ENCODE assay signal across 37 mouse cellular contexts in genomic region chr19:46631637-46632036, GRCm38 (mm10). TPM values are rescaled to one million over a fixed set of nuclear protein-coding genes. Genes with fewer than 3 reads are reported as not detected.
"Had no signal": no experiment of that assay in that cellular context is flagged by ENCODE, and none has a peak within 500 bp of the region (broad histone marks: within the 10 kb centered on the region; RNA-seq: fewer than 3 reads in every experiment).

No protein-coding gene starts in this region.

- H3K27ac ChIP-seq: heart, embryonic 13.5 days; heart, embryonic 15.5 days; hindbrain, embryonic 10.5 days; hindbrain, embryonic 12.5 days; hindbrain, embryonic 13.5 days; hindbrain, embryonic 14.5 days; hindbrain, embryonic 15.5 days; hindbrain, postnatal 0 days; intestine, embryonic 15.5 days; kidney, embryonic 15.5 days; layer of hippocampus, adult 2 months; left cerebral cortex, adult 2 months had no signal

- H3K4me3 ChIP-seq: heart, embryonic 12.5 days; heart, embryonic 13.5 days; heart, embryonic 15.5 days; hindbrain, embryonic 10.5 days; hindbrain, embryonic 12.5 days; hindbrain, embryonic 13.5 days; hindbrain, embryonic 15.5 days; intestine, embryonic 15.5 days; kidney, embryonic 15.5 days; layer of hippocampus, adult 2 months; left cerebral cortex, adult 2 months had no signal

- DNase-seq: heart, postnatal 14 days; heart, postnatal 36 days; heart, postnatal 4 days; kidney, adult 11 months; kidney, adult 18-20 months; kidney, adult 2 months; kidney, adult 8-10 months; kidney, adult 9 months; kidney, postnatal 10 days; kidney, postnatal 14 days; kidney, postnatal 25 days; kidney, postnatal 36 days; kidney, postnatal 4 days; layer of hippocampus, adult 9-11 months; layer of hippocampus, postnatal 36 days had no signal

RNA-seq across cellular contexts. Expression of gene Cyp17a1, which starts 41.3 kb away (rescaled TPM):
- total RNA-seq: heart, postnatal 14 days; heart, postnatal 25 days; heart, postnatal 36 days; hematopoietic stem cell, adult 5-6 weeks; hindbrain, postnatal 0 days; layer of hippocampus, adult 18-20 months; layer of hippocampus, adult 2 months; layer of hippocampus, adult 8-10 months; layer of hippocampus, postnatal 10 days; layer of hippocampus, postnatal 14 days; layer of hippocampus, postnatal 25 days; layer of hippocampus, postnatal 36 days; left cerebral cortex, adult 18-20 months; left cerebral cortex, adult 2 months; left cerebral cortex, adult 8-10 months had no signal
